Mouse (Mus musculus) gastrocnemius, postnatal 10 days (tissue): ENCODE data around the gene Cd68. TPM values are rescaled to one million over a fixed set of nuclear protein-coding genes. Genes with fewer than 3 reads are reported as not detected.
"Not testable (repeated sequence)": the region's sequence is repeated elsewhere in the genome, so short reads cannot be mapped to it uniquely, and the experiment has no call there.

Experiments used
- DNase-seq: peaks from one replicate; pipeline ENCODE4 v3.0.0; 2021; ENCODE audit warnings: mixed read lengths
- long read RNA-seq, 2 experiments: library from polyadenylated mRNA; stranded (forward); transcript quantifications; one replicate each; pipeline ENCODE4 v2.0.0; 2021
- total RNA-seq, 2 experiments: library from RNA; stranded (reverse); gene quantifications; 2 replicates each; pipeline ENCODE4 v1.2.3; 2021

Cd68 gene
- total RNA-seq, result 10 to 100 TPM in 1 of 2 experiments, 1 to 10 TPM in 1; 6.1 to 14.1 TPM
- long read RNA-seq, experiment 1, transcript Cd68-201 (6 exons, 1,230 nt), result major isoform, 10 of 10 reads
- long read RNA-seq, experiment 1, partial matches to known transcripts, result 0 of 10 reads
- long read RNA-seq, experiment 1, other reads (novel, unspliced or antisense), result 0 of 10 reads
- long read RNA-seq, experiment 2, partial matches to known transcripts, result 1 of 5 reads
- long read RNA-seq, experiment 2, other reads (novel, unspliced or antisense), result 0 of 5 reads

DNA sequence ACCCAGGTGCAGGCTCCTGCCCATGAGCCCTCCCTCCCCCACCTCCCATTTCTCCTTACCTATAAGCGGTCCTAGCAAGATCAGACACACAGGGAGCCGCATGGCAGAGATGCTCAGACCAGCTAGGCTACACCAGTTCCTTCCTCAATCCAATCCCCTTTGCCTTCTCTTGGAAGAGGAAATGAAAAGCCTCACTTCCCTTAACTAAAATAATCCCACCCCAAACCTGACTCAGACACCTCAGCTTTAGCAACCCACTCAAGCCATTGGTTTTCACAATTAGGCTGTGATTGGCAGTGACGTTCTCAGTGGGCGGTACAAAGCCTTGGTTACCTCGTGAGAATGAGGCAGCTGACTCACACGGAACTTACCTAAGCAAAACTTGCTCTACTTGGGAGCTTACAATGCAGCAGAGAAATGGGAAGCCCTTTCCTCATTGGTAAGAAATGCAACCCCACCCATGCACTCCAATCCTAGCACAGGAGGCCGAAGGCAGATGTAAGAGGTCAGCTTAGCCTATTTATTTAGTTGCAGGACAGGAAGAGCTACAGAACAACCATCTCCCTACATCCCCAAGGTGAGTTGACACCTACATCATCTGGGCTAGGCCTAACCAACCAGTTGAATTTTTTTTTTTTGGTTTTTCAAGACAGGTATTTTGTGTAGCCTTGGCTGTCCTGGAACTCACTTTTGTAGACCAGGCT is at the start of gene Cd68:
Cd68 (minus strand) TSS at position 193 of the 704 bp plus-strand sequence.
- no peak for DNase-seq

DNA sequence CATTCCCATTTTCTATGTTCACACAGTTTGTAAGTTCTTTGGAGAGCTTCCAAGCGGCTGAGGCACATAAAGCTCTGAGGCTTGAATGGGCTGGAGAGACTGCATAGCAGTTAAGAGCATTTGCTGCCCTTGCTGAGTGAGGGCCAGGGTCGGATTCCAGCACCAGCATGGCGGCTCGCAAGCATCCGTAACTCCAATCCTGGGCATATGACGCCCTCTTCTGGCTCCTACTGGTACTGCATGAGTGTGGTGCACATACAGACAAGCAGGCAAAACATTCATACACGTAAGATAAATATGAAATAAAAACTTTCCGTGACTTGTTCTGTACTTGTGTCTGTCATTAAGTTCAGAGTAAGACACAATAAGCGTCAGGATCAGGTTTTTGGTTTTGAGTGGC is 49.5 kb upstream of the Cd68 start:
- peak; percentile 43 for DNase-seq

DNA sequence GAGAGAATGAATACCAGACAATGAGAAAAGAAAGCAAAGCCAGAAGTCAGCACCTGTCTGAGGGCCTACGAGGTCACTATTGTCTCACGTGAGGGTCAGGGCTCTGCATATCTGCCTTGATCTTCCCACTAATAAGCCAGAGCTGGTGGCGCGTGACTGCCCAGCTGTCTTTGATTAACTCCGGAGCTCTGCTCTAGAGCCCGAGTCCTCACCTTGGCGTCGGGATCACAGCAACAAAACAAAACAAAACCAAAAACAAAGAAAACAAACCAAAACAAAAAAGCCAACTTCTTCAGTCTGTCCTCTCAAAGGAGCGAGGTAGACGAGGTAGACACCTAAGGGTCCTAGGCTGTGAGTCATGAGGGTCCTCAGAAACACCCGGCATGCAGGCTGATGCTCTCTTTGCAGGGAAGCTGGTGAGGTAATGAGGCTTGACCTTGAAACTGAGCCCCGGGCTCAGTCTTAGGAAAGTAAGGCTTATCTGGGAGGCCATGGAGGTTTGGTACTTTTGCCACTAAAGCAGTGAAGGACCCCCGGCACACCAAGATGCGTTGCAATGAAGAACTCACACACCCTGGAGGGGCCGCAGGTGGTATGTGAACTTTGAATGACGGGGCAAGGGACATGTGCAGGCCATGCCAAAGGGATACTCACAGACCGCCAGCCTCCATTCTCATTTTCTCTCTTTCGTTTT is 48.8 kb upstream of the Cd68 start:
- DNase-seq, result no peak

DNA sequence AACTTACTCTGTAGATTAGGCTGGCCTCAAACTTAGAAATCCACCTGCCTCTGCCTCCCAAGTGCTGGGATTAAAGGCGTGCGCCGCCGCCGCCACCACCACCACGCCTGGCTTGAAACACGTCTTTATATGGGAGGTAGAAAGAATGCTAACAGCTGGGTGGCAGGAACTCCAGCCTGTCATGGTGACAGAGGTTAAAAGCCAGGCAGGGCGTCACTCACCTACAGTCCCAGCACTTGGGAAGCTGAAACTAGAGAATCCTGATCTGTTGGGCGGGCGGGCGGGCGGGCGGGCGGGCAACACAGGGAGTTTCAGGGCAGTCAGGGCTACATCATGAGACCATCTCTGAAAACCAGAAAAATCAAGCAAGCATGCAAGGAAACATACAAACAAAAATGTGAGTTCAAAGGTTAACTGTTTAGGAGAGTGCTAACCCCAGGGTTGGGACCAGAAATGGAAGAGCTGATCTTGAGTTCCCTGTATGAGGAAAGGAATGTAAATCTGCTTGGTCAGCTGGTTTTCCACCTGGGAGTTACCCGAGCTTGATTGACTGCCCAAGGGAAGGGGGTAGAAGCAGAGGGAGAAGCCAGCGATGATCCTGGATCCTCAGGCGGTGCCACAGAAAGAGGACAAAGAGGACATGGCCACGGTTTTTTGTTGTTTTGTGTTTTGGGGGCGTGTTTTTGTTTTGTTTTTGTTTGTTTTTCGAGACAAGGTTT is 47.2 kb upstream of the Cd68 start:
- DNase-seq, result no peak

DNA sequence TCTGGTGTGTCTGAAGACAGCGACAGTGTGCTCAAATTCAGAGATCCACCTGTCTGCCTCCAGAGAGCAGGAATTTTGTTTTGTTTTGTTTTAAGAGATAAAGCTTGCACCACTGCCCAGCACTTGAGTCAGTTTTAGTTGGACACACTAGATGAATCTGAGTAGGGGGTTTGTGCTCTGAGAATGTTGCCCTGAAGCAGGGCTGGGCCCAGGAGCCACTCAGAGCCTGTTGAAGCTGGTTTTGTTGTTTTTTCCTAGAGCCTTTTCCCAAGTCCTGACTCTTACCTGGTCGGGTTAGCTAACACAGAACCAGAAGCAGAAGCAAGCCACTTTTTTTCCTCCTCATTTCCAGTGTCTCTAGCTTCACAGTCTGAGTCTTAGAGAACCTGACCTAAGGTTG is 45.1 kb upstream of the Cd68 start:
- no peak for DNase-seq

DNA sequence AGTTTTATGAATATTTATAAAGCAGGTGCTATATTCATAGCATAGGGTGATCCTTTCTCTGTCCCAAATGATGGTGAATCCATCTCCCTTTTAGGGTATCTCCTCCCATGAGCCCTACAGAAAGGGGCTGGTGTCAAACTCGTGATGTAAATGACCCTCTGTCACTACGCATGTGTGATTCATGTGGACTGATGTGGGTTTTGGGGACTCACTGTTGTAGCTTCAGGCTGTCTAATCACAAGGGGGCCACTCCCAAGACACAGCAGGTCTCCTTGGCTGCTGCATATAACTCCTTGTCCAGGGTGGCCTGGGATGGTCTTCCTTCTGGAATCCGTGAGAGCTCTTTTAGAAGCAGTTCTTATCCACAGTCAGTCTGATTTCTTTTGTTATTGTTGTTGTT is 44.5 kb upstream of the Cd68 start:
- no peak for DNase-seq

DNA sequence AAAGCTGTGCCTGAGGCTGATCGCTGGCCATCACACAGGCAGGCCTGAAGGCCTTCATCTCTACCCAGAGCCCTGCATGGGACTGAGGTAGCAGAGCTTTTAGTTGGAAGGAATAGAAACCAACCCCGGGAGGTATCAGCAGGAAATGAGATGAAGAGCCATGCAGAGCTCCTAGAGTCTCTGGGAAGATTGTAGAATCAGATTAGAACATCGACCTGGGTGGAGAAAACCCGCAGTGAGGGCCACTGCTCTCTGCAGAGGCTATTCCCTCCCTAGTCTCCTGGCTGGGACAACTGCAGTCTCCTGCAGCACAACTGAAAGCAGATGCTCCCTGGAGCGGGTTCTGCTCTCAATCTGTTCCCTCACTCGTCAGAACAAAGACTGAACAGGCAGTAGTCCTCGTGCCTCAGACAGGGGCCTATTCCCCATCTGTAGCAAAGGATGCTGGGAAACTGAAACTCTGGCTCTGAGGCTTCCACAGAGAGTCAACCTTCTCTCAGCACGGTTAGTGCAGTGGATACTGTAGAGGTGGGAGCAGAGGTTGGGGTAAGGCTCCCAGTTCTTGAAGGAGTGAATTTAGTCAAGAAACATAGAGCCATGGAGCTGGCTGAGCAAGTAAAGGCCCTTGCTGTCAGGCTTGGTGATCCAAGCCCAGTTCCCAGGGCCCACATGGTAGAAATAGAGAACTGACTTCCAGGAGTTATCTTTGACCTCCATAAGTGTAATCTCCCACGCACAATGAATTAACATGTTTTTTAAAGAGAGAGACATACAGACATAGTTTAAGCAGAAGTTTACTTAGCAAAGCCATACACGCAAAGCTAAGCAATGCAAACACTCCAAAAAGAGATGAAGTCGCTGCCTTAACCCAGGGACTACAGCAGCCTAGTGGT is 43.8 kb upstream of the Cd68 start:
- DNase-seq, result no peak

DNA sequence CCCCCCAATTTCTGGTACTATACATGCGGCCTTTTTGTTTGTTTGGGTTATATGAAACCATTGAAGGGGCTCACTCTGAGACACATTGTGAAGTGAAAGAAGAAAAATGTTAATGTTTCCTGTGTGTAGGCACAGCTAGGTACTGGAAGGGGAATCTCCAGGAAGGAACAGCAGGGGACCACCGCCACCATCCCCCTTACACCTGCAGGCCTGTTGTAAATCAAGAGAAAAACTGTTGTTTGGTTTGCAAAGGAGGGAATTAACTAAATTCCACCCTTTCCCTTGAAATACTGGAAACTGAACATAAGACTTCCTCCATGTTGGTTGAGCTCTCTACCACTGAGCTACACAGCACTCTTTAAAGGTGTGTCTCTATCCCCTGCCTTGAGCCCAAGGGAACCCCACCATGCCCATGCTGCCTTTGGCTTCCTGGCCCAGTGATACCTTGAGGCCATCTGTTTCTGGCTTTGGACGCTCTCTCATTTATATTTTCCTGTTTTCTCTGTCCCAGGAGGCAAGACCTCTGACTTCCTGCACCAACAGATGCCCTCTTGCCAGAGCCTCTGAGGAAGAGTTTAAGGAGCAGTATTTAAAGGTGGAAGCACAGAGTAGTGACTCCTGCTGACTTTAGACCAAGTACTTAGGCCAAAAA is 42.8 kb upstream of the Cd68 start:
- no peak for DNase-seq

DNA sequence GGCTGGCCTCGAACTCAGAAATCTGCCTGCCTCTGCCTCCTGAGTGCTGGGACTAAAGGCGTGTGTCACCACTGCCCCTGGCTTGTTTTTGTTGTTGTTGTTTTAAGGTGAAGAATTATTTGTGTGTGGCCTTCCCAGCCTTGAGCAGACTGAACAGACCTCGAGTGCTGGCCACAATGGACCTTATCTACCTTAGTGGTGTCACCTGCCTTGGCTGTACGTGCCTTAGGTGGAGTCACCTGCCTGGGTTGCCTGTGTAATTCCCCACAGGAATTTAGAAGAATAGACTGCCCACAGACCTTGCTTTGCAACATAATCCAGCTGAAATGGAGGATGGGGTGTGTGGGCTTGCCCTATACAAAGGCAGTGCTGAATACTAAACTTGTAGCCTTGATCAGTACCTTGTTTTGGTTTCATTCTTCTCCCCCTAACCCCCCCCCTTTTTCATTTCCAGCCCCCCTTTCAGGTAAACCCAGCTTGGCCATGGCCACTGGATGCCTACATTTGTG is 42.0 kb upstream of the Cd68 start:
- no peak for DNase-seq

DNA sequence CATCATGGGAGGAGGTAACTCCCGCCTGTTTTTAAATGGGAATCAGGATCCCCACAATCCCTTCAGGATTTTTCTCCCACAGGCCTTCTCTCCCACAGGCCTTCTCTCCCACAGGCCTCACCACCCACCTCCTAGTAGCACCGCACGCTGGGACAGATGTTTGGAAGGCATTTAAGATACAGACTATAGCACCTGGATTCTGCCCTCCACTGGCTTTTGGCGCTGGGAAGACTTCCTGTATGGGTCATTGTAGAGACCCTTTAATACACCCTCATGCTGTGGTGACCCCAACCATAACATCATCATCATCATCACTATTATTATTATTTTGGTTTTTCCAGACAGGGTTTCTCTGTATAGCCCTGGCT is 41.5 kb upstream of the Cd68 start:
- DNase-seq, result no peak

DNA sequence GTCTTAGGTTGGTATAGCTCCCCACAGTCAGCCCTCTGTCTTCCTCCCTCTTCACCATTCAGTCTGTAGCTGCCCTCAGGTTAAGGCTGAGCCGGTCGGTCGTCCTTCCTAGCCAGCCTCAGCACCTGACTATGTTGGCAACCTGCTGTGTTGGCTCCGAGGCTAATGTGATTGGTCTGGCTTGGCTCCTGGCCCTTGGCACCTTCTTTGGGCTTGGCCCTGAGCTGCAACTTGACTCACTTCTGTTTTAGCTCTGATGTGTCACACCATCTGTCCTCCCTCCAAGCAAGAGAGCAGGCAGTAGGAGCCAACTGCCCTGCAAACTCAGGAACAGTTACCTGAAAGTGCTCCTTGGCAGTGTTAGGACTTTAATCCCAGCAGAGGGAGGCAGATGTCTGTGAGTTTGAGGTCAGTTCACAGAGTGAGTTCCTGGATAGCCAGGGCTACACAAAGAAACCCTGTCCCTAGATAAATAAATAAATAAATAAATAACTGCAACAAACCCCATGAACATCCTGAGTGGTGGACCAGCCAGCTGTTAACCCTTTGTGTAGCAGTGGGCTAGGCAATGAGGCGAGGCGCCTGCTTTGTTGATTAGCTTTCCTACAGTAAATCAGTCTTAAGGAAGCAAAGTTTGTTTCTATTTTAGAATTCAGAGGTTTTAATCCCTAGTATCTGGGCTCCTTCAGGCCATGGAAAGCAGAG is 41.0 kb upstream of the Cd68 start:
- peak; percentile 80 for DNase-seq

DNA sequence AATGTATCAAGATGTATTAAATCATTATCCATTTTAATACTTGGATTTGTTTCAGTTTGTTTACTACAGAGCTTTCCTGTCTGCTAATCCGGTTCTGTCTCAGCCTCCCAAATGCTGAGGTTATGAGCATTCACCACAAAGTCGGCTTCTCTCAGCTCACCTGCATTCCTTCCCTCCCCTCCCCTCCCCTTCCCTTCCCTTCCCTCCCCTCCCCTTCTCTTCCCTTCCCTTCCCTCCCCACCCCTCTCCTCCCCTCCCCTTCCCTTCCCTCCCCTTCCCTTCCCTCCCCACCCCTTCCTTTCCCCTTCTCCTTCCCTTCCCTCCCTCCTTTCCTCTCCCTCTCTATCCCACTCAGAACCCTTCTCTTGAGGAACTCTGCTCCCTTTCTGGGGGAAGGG is 38.7 kb upstream of the Cd68 start:
- DNase-seq, result no peak

DNA sequence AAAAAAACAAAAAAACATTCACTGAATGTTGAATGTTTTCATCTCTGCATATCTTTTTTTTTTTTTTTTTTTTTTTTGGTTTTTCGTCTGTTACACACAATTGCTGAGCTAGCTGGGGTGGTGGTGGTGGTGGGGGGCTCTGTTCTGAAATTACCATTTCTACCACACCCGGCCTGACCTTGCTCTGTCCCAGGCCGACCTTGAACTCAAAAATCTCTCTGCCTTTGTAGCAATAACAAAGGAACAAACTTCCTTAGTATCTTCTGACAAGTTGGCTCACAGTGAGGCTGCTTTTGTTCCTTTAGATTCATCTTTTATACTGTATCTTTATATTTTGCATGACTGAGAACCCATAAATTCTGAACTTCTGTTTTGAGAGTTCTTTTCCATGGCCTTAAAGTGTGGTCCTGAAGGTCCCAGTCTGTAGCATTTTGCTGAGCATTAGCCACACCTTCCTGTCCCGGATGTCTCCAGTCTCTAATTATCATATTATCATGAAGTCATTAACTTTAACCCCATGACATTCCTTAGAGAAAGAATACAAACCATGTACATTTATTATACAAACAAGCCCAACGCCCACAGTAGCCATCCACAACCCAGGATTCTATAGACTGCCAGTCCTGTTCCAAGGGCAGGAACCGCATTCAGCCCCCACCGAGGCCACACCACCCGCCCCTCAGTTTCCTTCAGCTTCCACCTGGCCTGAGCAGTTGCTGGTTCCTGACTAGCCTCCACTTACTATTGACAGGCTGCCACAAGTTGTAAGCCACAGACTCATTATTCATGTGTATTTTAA is 38.1 kb upstream of the Cd68 start:
- DNase-seq, result no peak

DNA sequence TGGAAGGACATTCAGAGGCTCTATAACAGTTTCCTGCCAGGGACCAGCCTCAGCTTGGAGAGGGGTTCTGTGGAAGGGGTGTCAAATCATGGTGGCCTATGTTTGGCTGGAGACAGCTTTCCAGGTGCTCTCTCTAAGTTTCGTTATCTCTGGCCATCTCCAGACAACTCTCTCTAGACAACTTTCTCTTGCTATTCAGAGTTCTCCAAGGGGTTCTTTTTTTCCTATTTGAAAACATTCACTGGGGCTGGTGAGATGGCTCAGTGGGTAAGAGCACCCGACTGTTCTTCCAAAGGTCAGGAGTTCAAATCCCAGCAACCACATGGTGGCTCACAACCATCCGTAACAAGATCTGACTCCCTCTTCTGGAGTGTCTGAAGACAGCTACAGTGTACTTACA is 37.4 kb upstream of the Cd68 start:
- DNase-seq, result not testable (repeated sequence)

DNA sequence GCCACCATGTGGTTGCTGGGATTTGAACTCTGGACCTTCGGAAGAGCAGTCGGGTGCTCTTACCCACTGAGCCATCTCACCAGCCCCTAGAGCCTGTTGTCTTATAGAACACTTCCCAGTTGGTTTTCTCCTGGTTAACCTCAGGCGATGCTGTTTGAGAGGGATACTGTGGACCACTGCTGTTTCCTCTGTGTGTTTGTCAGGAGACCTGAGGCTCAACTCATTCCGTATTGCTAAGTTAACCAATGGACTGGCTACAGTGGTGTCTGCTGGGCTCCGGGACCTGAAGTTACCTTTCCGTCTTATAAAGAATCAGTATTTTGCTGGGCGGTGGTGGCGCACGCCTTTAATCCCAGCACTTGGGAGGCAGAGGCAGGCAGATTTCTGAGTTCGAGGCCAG is 36.9 kb upstream of the Cd68 start:
- DNase-seq, result not testable (repeated sequence)

DNA sequence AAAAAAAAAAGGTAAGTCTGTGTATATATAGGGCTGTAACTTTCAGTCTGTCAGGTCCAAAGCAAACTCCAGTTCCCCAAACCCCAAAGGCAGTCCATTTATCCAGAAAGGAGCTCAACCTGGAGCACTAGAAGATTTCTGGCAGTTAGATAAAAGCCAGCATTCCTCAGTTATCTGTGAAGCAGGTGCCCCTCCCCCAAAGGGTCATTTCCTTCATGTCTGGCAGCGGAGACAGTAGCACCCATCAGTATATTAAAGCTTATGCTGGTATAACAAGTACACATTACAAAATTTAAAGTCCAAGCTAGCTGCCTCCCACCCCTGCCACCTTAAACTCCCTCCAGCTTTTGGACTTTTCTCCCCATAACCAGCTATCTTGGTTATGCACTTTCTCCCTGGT is 33.6 kb upstream of the Cd68 start:
- DNase-seq, result no peak

DNA sequence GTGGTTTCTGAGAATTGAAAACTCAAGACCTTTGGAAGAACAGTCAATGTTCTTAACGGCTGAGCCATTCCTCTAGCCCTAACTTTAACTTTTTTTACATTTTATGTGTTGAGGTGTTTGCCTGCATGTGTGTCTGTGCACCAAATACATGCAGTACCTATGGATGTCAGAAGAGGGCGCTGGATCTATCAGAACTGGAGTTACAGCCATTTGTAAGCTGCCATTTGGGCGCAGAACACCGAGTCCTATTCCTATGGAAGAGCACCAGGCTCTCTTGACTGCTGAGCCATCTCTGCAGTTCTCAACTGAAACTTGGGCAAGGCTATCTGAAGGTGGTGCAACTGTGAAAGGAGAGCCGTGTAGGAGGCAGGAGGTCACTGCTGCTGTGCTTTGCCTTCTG is 32.6 kb upstream of the Cd68 start:
- DNase-seq, result no peak

DNA sequence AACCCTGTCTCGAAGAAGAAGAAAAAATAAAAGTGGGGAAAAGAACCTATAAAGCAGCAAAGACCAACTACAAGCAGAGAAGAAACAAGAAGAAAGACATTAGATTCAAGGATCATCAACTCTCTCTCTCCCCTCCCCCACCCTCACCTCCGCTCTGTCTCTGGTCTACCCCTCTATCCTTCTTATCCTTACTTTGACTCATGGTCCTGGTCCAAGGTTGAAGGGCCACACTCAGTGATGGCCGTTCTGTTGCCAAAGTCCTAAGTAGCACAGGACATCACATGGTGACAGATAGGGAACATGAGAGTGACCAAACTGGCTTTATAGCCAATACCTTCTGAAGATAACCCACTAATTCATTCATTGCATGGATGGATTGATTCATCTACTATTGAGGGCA is 31.4 kb upstream of the Cd68 start:
- DNase-seq, result no peak

DNA sequence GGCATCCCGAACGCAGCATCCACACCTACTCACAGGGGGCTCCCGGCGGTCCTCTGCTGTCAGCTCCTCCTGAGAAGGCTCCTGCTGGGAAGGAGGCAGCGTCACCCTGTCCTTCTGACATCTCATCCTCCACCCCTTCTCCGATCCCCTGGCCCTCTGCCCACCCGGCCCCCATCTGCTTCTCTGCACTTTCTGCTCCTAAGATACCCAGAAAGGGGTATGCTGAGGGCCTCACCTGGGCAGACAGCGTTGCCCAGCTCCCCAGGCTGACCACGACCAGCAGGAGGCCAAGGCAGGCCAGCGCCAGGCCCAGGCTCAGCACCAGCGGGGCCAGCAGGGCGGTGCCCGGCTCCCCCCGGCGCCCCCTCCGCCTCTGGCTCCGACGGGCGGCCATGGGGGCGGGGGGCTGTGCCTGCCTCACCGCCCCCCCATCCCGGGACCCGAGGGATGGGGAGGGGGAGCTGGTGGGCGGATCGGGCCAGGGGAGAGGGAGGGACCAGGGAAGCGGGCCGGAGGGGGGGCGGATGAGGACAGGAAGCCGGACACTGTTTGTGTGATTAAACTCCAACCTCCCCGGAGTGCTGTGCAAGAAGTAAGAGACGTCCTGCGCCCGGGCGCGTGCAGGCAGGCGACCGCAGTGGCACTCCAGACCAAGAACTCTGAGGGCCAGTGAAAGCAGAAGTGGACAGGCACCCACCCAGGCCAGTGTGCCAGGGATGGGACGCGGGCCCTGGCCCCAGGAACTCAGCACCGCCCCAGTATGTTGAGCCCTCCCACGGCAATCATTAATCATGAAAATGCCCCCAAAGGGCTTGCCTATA is 29.6 kb upstream of the Cd68 start, which contains the start of the genes Tnfsf12 and Tnfsfm13:
Tnfsf12 (minus strand) TSS at position 489 of the 821 bp plus-strand sequence.
Tnfsfm13 (minus strand) TSS at position 738 of the 821 bp plus-strand sequence.
- DNase-seq, result peak; percentile 76
